Mouse (Mus musculus) retina, postnatal 7 days (tissue): Measurements from ENCODE around the gene Thsd7b.
A peak's percentile ranks its signal among the peaks of the same experiment; 100 is the strongest.
"Not testable (repeated sequence)": the region's sequence is repeated elsewhere in the genome, so short reads cannot be mapped to it uniquely, and the experiment has no call there.

Experiments
- DNase-seq: peaks from one replicate; pipeline ENCODE4 v3.0.0-alpha.2; 2012; ENCODE audit warnings: low read depth, low spot score

Gene Thsd7b

GRCm38 (mm10) chr1:129635146-129635545 lies 362.0 kb downstream of the Thsd7b start:
- no peak for DNase-seq

DNA sequence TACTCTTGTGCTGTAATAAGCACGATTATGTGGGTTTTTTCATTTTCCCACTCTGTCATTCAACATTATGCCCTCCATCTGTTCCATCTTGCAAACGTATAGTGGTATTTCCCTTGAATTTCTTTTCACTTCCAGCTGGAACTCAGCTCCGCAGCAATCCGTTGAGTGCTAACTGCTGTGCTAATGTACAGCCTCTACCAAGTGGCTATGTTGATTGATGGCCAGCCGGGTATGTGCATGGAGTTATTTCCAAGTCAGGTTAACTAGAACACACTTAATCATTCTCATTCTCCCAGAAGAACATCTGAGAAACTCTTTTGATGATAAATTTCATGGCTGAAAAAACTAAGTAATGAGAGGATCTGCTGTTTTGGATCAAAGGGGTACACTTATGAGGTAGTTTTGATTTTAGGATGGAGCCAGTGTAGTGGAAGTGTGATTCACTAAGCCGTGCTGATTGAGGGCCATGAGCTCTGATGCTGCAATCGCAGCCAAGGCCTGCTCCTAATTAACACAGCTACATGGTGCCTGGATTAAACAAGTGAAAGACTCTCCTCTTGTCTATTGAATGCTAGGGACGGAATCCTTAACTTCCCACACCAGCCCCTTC lies 371.3 kb downstream of the Thsd7b start:
- DNase-seq = no peak

DNA sequence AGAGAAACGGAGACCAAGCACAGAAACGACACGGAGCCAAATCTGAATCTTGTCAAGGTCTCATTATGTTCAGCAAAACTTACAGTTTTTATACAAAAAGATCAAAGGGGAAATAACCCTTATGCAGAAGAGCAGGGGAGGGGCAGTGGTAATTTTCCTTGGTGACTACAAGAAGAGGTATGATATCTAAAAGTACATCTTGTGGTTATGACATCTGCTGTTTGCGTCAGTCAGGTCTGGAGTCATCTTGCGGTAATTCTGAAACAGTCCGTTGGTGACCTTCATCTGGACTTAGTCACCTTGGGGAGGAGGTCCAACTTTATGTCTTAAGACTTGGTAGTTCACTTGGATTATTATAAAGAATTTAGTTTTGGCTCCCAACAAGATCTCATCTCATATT lies 378.3 kb downstream of the Thsd7b start:
- DNase-seq = not testable (repeated sequence)

DNA sequence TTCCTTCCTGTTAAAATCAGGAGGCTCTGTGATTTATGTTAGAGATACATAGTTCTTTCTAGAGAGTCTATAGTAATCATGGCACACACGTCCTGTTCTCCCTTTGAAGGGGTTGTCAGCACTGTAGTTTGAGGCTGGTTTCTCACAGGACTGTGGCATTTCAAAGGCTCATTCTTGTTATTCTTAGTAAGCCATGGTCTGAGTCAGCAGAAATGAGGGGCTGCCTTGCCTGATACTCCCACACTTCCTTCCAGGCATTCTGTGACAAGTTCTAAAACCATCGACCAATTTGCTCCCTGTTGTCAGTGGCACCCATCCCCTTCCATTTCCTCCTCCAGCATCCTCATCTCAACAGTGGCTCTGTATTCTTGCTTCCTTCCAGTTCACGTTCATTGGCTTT lies 384.9 kb downstream of the Thsd7b start:
- no peak for DNase-seq

GRCm38 (mm10) chr1:129675878-129676277 lies 402.8 kb downstream of the Thsd7b start:
- DNase-seq = no peak

GRCm38 (mm10) chr1:129678851-129679250 lies 405.7 kb downstream of the Thsd7b start:
- no peak for DNase-seq

- no peak for DNase-seq
Measured at GRCm38 (mm10) chr1:129705701-129706100, 432.6 kb downstream of the Thsd7b start.

DNA sequence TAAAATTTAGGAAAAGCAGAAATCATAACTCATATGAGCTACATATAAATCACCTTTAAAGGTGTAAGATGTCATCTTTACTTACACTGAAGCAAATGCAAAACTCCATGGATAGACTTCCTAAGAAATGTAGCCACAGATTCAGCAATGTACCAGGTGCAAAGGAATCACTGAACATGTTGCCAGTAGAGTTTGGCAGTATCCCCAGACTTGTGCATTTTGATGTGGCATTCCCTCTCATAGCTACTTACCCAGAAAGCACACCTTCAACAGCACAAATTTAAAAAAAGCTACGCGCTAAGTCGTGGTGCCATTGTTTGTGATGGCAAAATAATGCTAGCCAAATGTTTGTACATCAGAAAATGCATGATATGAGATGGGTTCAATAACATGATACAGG lies 439.6 kb downstream of the Thsd7b start:
- no peak for DNase-seq

- no peak for DNase-seq
Measured at GRCm38 (mm10) chr1:129713571-129713970, 440.5 kb downstream of the Thsd7b start.

GRCm38 (mm10) chr1:129719592-129719991 lies 446.5 kb downstream of the Thsd7b start:
- DNase-seq = no peak

- no peak for DNase-seq
Measured at GRCm38 (mm10) chr1:129731991-129732390, 458.9 kb downstream of the Thsd7b start.

- no peak for DNase-seq
Measured at GRCm38 (mm10) chr1:129747595-129747994, 474.5 kb downstream of the Thsd7b start.

- peak; percentile 3 for DNase-seq
Measured at GRCm38 (mm10) chr1:129756548-129757240, 483.6 kb downstream of the Thsd7b start.

DNA sequence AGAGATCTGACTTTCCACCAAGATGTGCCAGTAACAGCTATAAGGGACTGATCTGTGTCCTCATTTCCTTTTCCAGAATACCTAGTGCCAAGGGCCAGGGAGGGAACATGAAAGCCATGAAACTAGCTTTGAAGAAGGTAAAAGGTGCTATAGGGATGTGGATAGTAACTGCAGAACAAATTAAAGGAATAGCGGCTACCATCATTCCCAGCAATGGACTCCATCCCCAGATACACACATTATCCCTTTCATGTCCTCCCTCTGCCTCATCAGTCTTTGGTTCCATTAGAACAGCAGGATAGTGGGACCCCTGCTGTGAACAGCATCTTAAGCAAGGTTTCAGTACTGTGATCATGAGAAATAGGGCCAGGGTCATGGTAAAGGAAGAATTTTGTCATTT lies 485.9 kb downstream of the Thsd7b start:
- no peak for DNase-seq

- no peak for DNase-seq
Measured at GRCm38 (mm10) chr1:129761234-129761633, 488.1 kb downstream of the Thsd7b start.

DNA sequence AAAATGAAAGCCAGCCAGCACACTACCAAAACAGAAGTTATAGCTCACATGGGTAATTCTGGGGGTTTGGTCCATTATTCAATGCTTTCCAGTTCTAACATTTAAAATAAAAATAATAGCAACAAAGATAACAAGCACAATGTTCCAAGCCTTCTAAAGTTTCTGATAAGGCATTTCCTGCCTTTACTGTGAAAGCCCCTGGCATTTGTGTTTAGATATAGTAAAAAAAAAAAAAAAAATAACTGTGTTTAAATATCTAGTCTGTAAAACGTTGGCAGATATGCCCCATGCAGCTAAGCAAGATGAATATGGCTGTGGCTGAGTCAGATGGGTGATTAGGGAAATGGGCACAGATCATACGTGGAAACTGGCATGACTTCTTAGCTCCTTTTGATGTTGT lies 491.6 kb downstream of the Thsd7b start:
- no peak for DNase-seq

DNA sequence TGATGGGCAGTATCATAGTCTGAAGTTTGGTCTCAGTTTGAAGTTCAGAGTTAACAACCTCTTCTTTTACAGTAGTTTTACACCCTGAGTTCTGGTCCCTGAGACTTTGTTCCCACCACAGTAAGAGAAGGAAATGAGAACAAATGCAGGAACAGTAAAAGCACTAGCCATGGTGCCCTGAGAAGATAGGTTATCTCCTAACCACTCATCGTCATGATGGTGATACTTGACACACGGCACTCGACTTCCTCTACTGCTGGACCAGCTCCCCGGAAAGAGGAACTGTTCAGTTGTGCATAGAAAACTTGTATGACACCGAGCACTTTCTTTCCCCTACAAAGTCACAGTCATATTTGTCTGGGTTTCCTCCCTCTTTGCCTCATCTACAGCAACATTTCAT lies 504.0 kb downstream of the Thsd7b start:
- no peak for DNase-seq

GRCm38 (mm10) chr1:129779506-129779905 lies 506.4 kb downstream of the Thsd7b start:
- peak; percentile 13 for DNase-seq

- DNase-seq = no peak
Measured at GRCm38 (mm10) chr1:129780589-129780988, 507.5 kb downstream of the Thsd7b start.

- DNase-seq = no peak
Measured at GRCm38 (mm10) chr1:129798519-129798918, 525.4 kb downstream of the Thsd7b start.

- no peak for DNase-seq
Measured at GRCm38 (mm10) chr1:129826927-129827326, 553.8 kb downstream of the Thsd7b start.

GRCm38 (mm10) chr1:129837324-129837723 lies 564.2 kb downstream of the Thsd7b start:
- DNase-seq = no peak

DNA sequence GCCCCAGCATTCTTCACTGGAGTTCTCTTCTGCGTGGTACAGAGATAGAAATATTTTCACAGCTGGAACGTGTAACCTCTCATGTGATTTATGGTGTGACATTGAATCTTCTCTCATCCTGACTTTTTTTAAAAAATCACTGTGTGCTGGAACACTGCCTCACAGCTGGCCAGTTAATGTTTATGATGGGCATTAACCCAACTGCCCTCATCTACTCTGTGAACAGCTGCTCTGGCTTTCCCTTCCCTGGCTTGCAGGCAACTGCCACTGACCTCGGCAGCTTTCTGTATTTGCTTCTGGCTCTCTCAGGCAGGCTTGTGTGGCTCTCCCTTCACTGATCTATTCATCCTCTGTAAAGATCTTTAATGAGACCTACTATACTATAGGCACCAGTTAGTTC lies 564.7 kb downstream of the Thsd7b start:
- no peak for DNase-seq

GRCm38 (mm10) chr1:129838486-129838885 lies 565.4 kb downstream of the Thsd7b start:
- DNase-seq = no peak
